Mouse (Mus musculus) heart, embryonic 13.5 days (tissue): ENCODE data around the gene Ulk4. TPM values are rescaled to one million over a fixed set of nuclear protein-coding genes. Genes with fewer than 3 reads are reported as not detected.
A peak's percentile ranks its signal among the peaks of the same experiment; 100 is the strongest.

Experiments
- ATAC-seq: fragments of 200-750 bp; cut with Nextera tagmentation; 2 replicates; pipeline ENCODE4 v1.8.0; 2017; ENCODE audit warnings: moderate TSS enrichment; ENCODE audit not compliant: insufficient number of reproducible peaks, low FRiP score, low TSS enrichment; ENCODE audit errors: extremely low read depth
- H3K27ac ChIP-seq: fragments of 300-500 bp; sonication (generic); replicated peaks from 2 replicates; pipeline ENCODE4 v1.5.1; 2015; ENCODE audit warnings: moderate library complexity, mild to moderate bottlenecking, inconsistent platforms
- H3K27me3 ChIP-seq: fragments of 300-500 bp; sonication (generic); replicated peaks from 2 replicates; pipeline ENCODE4 v1.6.1; 2015; ENCODE audit warnings: mild to moderate bottlenecking, inconsistent platforms
- H3K36me3 ChIP-seq: fragments of 300-500 bp; sonication (generic); 2 replicates; pipeline ENCODE4 v1.6.1; 2015; ENCODE audit warnings: mild to moderate bottlenecking, inconsistent platforms
- H3K4me1 ChIP-seq: fragments of 300-500 bp; sonication (generic); 2 replicates; pipeline ENCODE4 v1.6.1; 2015; ENCODE audit warnings: inconsistent platforms
- H3K4me2 ChIP-seq: fragments of 300-500 bp; sonication (generic); 2 replicates; pipeline ENCODE4 v1.6.1; 2015; ENCODE audit warnings: inconsistent platforms, mild to moderate bottlenecking, moderate library complexity
- H3K4me3 ChIP-seq: fragments of 300-500 bp; sonication (generic); 2 replicates; pipeline ENCODE4 v1.5.1; 2015; ENCODE audit warnings: moderate library complexity, mild to moderate bottlenecking, inconsistent platforms
- H3K9ac ChIP-seq: fragments of 300-500 bp; sonication (generic); 2 replicates; pipeline ENCODE4 v1.6.1; 2015; ENCODE audit warnings: inconsistent platforms, mild to moderate bottlenecking, moderate library complexity
- H3K9me3 ChIP-seq: fragments of 300-500 bp; sonication (generic); 2 replicates; pipeline ENCODE4 v1.6.1; 2016; ENCODE audit warnings: inconsistent platforms
- whole genome bisulfite sequencing: fragments of 180-500 bp; shearing (Covaris S2); methylation state at CpG from one replicate; pipeline ENCODE4 v1.1.7; 2015; ENCODE audit warnings: mixed read lengths; 5-methylcytosine and 5-hydroxymethylcytosine counted together
- polyA plus RNA-seq: library from polyadenylated mRNA; unstranded; fragments of >200 nt; fragmentation: Nextera tagmentation; extraction: Ambion mirVana; gene quantifications from 2 replicates; pipeline ENCODE4 v1.2.1, GENCODE M21; 2015

Ulk4 gene
- polyA plus RNA-seq, 1 experiment from 2014 or later: 95.9 TPM

GRCm38 (mm10) chr9:121312237-121312891, 35.4 kb upstream of the Ulk4 start:
- peak overlapping the region; percentile 98 for H3K27ac ChIP-seq
- H3K36me3 ChIP-seq: no peaks in the 10 kb centered on the region
- 71% methylated on average over 10 of the region's 10 CpGs for WGBS
- ATAC-seq: no peak
- peaks cover 84% of the 10 kb centered on the region for H3K4me1 ChIP-seq
- H3K9me3 ChIP-seq: no peaks in the 10 kb centered on the region
- no peaks in the 10 kb centered on the region for H3K27me3 ChIP-seq
- peak overlapping the region; percentile 84; the same call in 1 of the 2 replicates for H3K9ac ChIP-seq
- no peak overlapping the region for H3K4me3 ChIP-seq
- H3K4me2 ChIP-seq: no peak overlapping the region

GRCm38 (mm10) chr9:121311846-121312236, 34.8 kb upstream of the Ulk4 start:
- no peaks in the 10 kb centered on the region for H3K9me3 ChIP-seq
- 54% methylated on average over 6 of the region's 6 CpGs for WGBS
- H3K4me1 ChIP-seq: peaks cover 79% of the 10 kb centered on the region
- no peak overlapping the region for H3K9ac ChIP-seq
- no peak overlapping the region for H3K4me3 ChIP-seq
- H3K36me3 ChIP-seq: peaks cover 2% of the 10 kb centered on the region
- H3K27me3 ChIP-seq: no peaks in the 10 kb centered on the region
- H3K27ac ChIP-seq: peak overlapping the region; percentile 71
- ATAC-seq: no peak
- no peak overlapping the region for H3K4me2 ChIP-seq

GRCm38 (mm10) chr9:121310501-121310900, 33.5 kb upstream of the Ulk4 start:
- no peak overlapping the region for H3K4me2 ChIP-seq
- H3K36me3 ChIP-seq: peaks cover 9% of the 10 kb centered on the region
- no peaks in the 10 kb centered on the region for H3K9me3 ChIP-seq
- ATAC-seq: no peak
- peak overlapping the region; percentile 79 for H3K27ac ChIP-seq
- H3K4me1 ChIP-seq: peaks cover 66% of the 10 kb centered on the region
- no peaks in the 10 kb centered on the region for H3K27me3 ChIP-seq
- 40% methylated on average over 7 of the region's 7 CpGs for WGBS
- H3K9ac ChIP-seq: no peak overlapping the region
- H3K4me3 ChIP-seq: no peak overlapping the region

- WGBS: 59% methylated on average over 4 of the region's 4 CpGs
- H3K9me3 ChIP-seq: no peaks in the 10 kb centered on the region
- H3K4me1 ChIP-seq: peaks cover 57% of the 10 kb centered on the region
- H3K27me3 ChIP-seq: no peaks in the 10 kb centered on the region
- 0 out of 2 replicates have a peak overlapping the region, but pooled peaks have one; percentile 79 for H3K27ac ChIP-seq
- peaks cover 9% of the 10 kb centered on the region for H3K36me3 ChIP-seq
- no peak overlapping the region for H3K4me2 ChIP-seq
- no peak overlapping the region for H3K4me3 ChIP-seq
- no peak for ATAC-seq
- H3K9ac ChIP-seq: no peak overlapping the region
Measured at GRCm38 (mm10) chr9:121309287-121309686, 32.3 kb upstream of the Ulk4 start.

GRCm38 (mm10) chr9:121305456-121305855, 28.5 kb upstream of the Ulk4 start:
- Histone ChIP-seq H3K9me3 (no peaks in the 10 kb centered on the region), H3K27ac (no peak overlapping the region), H3K4me1 (peaks cover 44% of the 10 kb centered on the region), H3K36me3 (peaks cover 9% of the 10 kb centered on the region), H3K9ac (no peak overlapping the region), H3K4me2 (no peak overlapping the region), H3K27me3 (no peaks in the 10 kb centered on the region), H3K4me3 (no peak overlapping the region)
- ATAC-seq: no peak
- WGBS: 92% methylated on average over 4 of the region's 4 CpGs

- ATAC-seq: no peak
- no peak overlapping the region for H3K27ac ChIP-seq
- H3K9me3 ChIP-seq: no peaks in the 10 kb centered on the region
- no peak overlapping the region for H3K4me3 ChIP-seq
- peaks cover 44% of the 10 kb centered on the region for H3K4me1 ChIP-seq
- 83% methylated on average over 10 of the region's 10 CpGs for WGBS
- H3K27me3 ChIP-seq: no peaks in the 10 kb centered on the region
- H3K4me2 ChIP-seq: no peak overlapping the region
- H3K36me3 ChIP-seq: peaks cover 9% of the 10 kb centered on the region
- no peak overlapping the region for H3K9ac ChIP-seq
Measured at GRCm38 (mm10) chr9:121304520-121304919, 27.5 kb upstream of the Ulk4 start.

- Histone ChIP-seq H3K4me1 (peaks cover 46% of the 10 kb centered on the region), H3K9me3 (no peaks in the 10 kb centered on the region), H3K4me2 (no peak overlapping the region), H3K36me3 (peaks cover 9% of the 10 kb centered on the region), H3K27me3 (no peaks in the 10 kb centered on the region), H3K27ac (no peak overlapping the region), H3K4me3 (no peak overlapping the region), H3K9ac (no peak overlapping the region)
- WGBS: 64% methylated on average over 9 of the region's 9 CpGs
- no peak for ATAC-seq
Measured at GRCm38 (mm10) chr9:121303748-121304147, 26.8 kb upstream of the Ulk4 start.

GRCm38 (mm10) chr9:121303086-121303485, 26.1 kb upstream of the Ulk4 start:
- H3K4me2 ChIP-seq: no peak overlapping the region
- 54% methylated on average over 6 of the region's 6 CpGs for WGBS
- peaks cover 52% of the 10 kb centered on the region for H3K4me1 ChIP-seq
- H3K9me3 ChIP-seq: no peaks in the 10 kb centered on the region
- H3K27ac ChIP-seq: no peak overlapping the region
- H3K4me3 ChIP-seq: no peak overlapping the region
- H3K27me3 ChIP-seq: no peaks in the 10 kb centered on the region
- peaks cover 9% of the 10 kb centered on the region for H3K36me3 ChIP-seq
- ATAC-seq: no peak
- H3K9ac ChIP-seq: no peak overlapping the region

GRCm38 (mm10) chr9:121302543-121302942, 25.5 kb upstream of the Ulk4 start:
- H3K9ac ChIP-seq: no peak overlapping the region
- ATAC-seq: no peak
- WGBS: 83% methylated on average over 7 of the region's 8 CpGs
- H3K4me2 ChIP-seq: no peak overlapping the region
- no peak overlapping the region for H3K27ac ChIP-seq
- H3K9me3 ChIP-seq: no peaks in the 10 kb centered on the region
- H3K4me3 ChIP-seq: no peak overlapping the region
- peaks cover 9% of the 10 kb centered on the region for H3K36me3 ChIP-seq
- no peaks in the 10 kb centered on the region for H3K27me3 ChIP-seq
- peaks cover 53% of the 10 kb centered on the region for H3K4me1 ChIP-seq

- Histone ChIP-seq H3K27me3 (peaks cover 6% of the 10 kb centered on the region), H3K4me3 (no peak overlapping the region), H3K9me3 (no peaks in the 10 kb centered on the region), H3K36me3 (peaks cover 3% of the 10 kb centered on the region; the same call in 1 of the 2 replicates), H3K27ac (peak overlapping the region; percentile 25; the same call in 1 of the 2 replicates), H3K9ac (peak overlapping the region; percentile 56), H3K4me2 (no peak overlapping the region), H3K4me1 (peaks cover 56% of the 10 kb centered on the region)
- ATAC-seq: no peak
- WGBS: 80% methylated on average over 22 of the region's 22 CpGs
Measured at GRCm38 (mm10) chr9:121301041-121301920, 24.3 kb upstream of the Ulk4 start.

GRCm38 (mm10) chr9:121299976-121300570, 23.1 kb upstream of the Ulk4 start:
- Histone ChIP-seq H3K36me3 (no peaks in the 10 kb centered on the region), H3K4me3 (peak overlapping the region; percentile 93; the same call in 1 of the 2 replicates), H3K27me3 (peaks cover 17% of the 10 kb centered on the region), H3K4me1 (peaks cover 56% of the 10 kb centered on the region), H3K9ac (peak overlapping the region; percentile 97), H3K27ac (no peak overlapping the region), H3K4me2 (peak overlapping the region; percentile 97), H3K9me3 (no peaks in the 10 kb centered on the region)
- WGBS: 72% methylated on average over 19 of the region's 19 CpGs
- no peak for ATAC-seq
